Mouse (Mus musculus): ENCODE results near the gene Glipr1l2.
"Not testable (repeated sequence)": the region's sequence is repeated elsewhere in the genome, so short reads cannot be mapped to it uniquely, and the experiment has no call there.

GRCm38 (mm10) chr10:112043523-112043922 is 39.6 kb upstream of the Glipr1l2 start:
- TF ChIP-seq CTCF (conservative IDR thresholded peaks at IDR 0.05; ENCODE audit: insufficient read depth, insufficient read length, low read depth, low read length); POLR2A (IDR thresholded peaks at IDR 0.05; ENCODE audit: low read depth, low read length): not testable (repeated sequence)

Data from kidney, adult 2 months (tissue).